Mouse (Mus musculus): ENCODE measurements around the gene Galnt17. TPM values are rescaled to one million over a fixed set of nuclear protein-coding genes. Genes with fewer than 3 reads are reported as not detected.

Galnt17 gene
- polyA plus RNA-seq, 1 experiment from 2014 or later: 11.5 TPM

DNA sequence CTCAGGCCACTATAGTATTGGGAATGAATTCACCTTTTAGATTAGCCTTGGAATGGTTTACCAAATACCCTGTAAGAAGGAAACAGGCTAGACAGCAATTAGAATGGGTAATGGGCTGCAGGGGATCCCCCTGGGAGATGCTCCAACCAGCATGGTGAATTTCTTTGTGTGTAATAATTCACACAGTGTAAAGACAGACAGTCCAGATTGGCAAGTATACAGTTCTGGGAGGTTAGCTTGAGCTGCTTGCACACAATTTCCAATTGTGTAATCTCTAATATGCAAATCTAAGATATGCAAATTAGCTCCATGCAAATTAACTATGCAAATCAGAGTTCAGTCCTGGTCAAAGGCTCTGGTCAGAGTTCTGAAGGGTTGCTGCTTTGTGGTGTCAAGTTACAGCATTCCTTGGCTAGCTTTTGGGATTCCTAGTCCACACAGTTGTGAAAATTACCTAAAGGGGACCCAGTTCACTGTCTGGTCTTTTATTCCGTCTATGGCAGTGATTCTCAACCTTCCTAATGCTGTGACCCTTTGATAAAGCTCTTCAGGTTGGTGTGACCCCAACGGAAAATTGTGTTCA is 384.0 kb downstream of the Galnt17 start:
- Histone ChIP-seq H3K27ac (peak overlapping the region; percentile 57), H3K4me1 (replicated peaks; ENCODE audit: control insufficient read depth, insufficient read depth, low read length) (peaks cover 13% of the 10 kb centered on the region), H3K4me2 (replicated peaks) (no peak overlapping the region), H3K27me3 (ENCODE audit: control insufficient read depth, insufficient read depth, low read length) (no peaks in the 10 kb centered on the region), H3K4me3 (replicated peaks; ENCODE audit: low read length) (no peak overlapping the region), H3K36me3 (replicated peaks; ENCODE audit: control insufficient read depth, insufficient read depth) (no peaks in the 10 kb centered on the region), H3K9ac (no peak overlapping the region), H3K9me3 (ENCODE audit: control insufficient read depth, low read length) (no peaks in the 10 kb centered on the region)
- 17% methylated on average over 2 of the region's 2 CpGs for WGBS
- DNase-seq (ENCODE audit: low spot score) (peak; percentile 57), ATAC-seq (ENCODE audit: low FRiP score) (peak; percentile 88; the same call in 1 of the 2 replicates)

DNA sequence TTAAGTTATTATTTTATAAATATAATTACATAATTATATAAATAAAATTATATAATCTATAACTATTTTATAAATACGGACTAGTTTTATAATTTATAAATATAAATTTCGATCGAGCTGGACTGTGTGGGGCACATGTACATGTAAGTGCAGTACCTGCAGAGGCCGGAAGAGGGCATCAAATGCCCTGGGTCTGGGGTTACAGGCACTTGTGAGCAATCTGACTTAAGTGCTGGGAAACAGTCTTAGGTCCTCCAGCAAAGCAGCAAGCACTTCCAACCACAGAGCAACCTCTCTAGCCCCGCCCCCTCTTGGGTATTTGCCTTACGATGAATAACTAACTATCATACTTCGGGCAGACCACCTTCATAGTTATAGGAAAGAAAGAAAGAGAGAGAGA is 388.3 kb downstream of the Galnt17 start:
- Histone ChIP-seq H3K36me3 (replicated peaks; ENCODE audit: control insufficient read depth, insufficient read depth) (no peaks in the 10 kb centered on the region), H3K27ac (no peak overlapping the region), H3K9ac (no peak overlapping the region), H3K4me1 (replicated peaks; ENCODE audit: control insufficient read depth, insufficient read depth, low read length) (peaks cover 13% of the 10 kb centered on the region), H3K9me3 (ENCODE audit: control insufficient read depth, low read length) (no peaks in the 10 kb centered on the region), H3K4me3 (replicated peaks; ENCODE audit: low read length) (no peak overlapping the region), H3K27me3 (ENCODE audit: control insufficient read depth, insufficient read depth, low read length) (no peaks in the 10 kb centered on the region), H3K4me2 (replicated peaks) (no peak overlapping the region)
- DNase-seq (ENCODE audit: low spot score) (no peak), ATAC-seq (ENCODE audit: low FRiP score) (no peak)
- WGBS: 91% methylated on average over 7 of the region's 7 CpGs

DNA sequence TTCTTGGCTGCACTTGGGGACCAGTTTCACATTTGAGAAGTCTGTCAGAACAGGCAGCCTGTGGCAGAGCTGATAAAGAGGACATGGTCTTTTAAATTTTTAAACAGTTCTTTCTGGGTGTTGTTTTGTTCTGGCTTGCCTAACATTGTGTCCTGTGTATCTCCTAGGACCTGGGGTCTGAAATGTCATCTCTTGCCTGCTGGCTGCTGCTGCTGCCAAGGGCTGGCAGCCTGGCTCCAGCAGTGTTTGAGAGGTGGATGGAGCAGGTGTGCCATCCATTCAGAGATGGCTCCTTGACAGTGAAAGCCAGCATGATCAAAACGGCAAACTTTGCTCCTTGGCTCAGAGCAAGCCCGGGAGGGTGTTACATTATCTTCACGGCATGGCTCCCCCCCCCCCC is 393.7 kb downstream of the Galnt17 start:
- H3K27ac ChIP-seq: no peak overlapping the region
- no peak for ATAC-seq (ENCODE audit: low FRiP score)
- H3K9ac ChIP-seq: no peak overlapping the region
- no peaks in the 10 kb centered on the region for H3K4me1 ChIP-seq (replicated peaks; ENCODE audit: control insufficient read depth, insufficient read depth, low read length)
- DNase-seq (ENCODE audit: low spot score): no peak
- H3K4me2 ChIP-seq (replicated peaks): no peak overlapping the region
- no peaks in the 10 kb centered on the region for H3K36me3 ChIP-seq (replicated peaks; ENCODE audit: control insufficient read depth, insufficient read depth)
- 71% methylated on average over 3 of the region's 3 CpGs for WGBS
- H3K27me3 ChIP-seq (ENCODE audit: control insufficient read depth, insufficient read depth, low read length): no peaks in the 10 kb centered on the region
- no peak overlapping the region for H3K4me3 ChIP-seq (replicated peaks; ENCODE audit: low read length)
- no peaks in the 10 kb centered on the region for H3K9me3 ChIP-seq (ENCODE audit: control insufficient read depth, low read length)

DNA sequence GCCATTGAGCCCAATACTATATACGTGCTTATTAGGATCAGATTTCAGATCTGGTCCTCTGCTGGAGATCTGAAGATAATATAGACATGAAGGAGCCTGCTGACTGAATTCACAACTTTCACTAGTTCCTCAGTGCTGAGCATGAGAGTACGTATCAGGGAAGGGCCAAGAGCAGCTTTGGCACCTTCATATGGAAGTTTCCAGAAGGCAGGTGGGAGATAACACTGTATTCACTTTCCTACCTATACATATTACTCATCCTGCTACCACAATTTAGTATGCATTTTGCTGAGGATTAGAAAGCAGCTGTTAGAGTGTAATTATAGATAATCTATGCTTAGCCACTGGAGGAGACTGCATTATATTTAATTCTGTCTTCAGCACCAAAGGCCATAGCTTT is 396.7 kb downstream of the Galnt17 start:
- H3K36me3 ChIP-seq (replicated peaks; ENCODE audit: control insufficient read depth, insufficient read depth): no peaks in the 10 kb centered on the region
- H3K4me3 ChIP-seq (replicated peaks; ENCODE audit: low read length): no peak overlapping the region
- H3K27me3 ChIP-seq (ENCODE audit: control insufficient read depth, insufficient read depth, low read length): no peaks in the 10 kb centered on the region
- no peak overlapping the region for H3K27ac ChIP-seq
- H3K9ac ChIP-seq: no peak overlapping the region
- H3K4me2 ChIP-seq (replicated peaks): no peak overlapping the region
- DNase-seq (ENCODE audit: low spot score) (no peak), ATAC-seq (ENCODE audit: low FRiP score) (no peak)
- no peaks in the 10 kb centered on the region for H3K4me1 ChIP-seq (replicated peaks; ENCODE audit: control insufficient read depth, insufficient read depth, low read length)
- 82% methylated on average over 2 of the region's 2 CpGs for whole genome bisulfite sequencing
- no peaks in the 10 kb centered on the region for H3K9me3 ChIP-seq (ENCODE audit: control insufficient read depth, low read length)

DNA sequence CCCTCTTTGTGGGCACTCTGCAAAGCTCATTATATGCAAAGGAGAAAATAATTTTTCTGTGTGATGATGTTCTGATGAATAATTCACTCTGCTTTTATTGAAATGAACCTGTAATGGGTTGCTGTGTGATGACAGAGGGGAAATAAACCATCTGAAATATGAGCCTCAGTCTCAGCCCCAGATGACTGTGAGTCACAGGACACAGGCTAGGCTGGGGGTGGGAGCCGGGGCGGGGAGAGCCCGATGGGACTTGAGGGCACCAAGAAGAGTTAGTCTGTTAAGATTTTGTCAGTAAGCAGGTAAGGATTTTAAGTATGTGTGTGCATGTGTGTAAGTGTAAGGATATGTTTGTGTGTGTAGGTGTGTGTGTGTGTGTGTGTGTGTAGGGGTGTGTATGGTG is 406.6 kb downstream of the Galnt17 start:
- WGBS: 77% methylated on average over 3 of the region's 3 CpGs

DNA sequence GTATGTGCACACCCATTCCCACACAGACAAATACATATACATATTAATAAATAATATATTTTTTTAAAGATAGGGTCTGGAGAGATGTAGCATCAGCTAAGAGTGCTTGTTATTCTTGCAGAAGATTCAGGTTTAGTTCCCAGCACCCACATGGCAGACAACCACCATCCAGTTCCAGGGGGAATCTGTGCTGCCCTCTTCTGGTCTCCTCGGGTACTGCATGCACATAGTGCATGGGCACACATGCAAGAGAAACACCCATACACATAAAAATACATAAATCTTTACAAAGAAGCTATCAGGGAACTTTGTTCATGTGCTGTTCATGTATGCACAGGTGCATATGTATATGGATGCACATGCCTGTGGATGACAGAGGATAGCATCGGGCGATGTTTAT is 412.3 kb downstream of the Galnt17 start:
- Histone ChIP-seq H3K4me2 (replicated peaks) (no peak overlapping the region), H3K9ac (no peak overlapping the region), H3K4me3 (replicated peaks; ENCODE audit: low read length) (no peak overlapping the region), H3K27me3 (ENCODE audit: control insufficient read depth, insufficient read depth, low read length) (no peaks in the 10 kb centered on the region), H3K4me1 (replicated peaks; ENCODE audit: control insufficient read depth, insufficient read depth, low read length) (peaks cover 3% of the 10 kb centered on the region; the same call in 1 of the 2 replicates), H3K27ac (no peak overlapping the region), H3K36me3 (replicated peaks; ENCODE audit: control insufficient read depth, insufficient read depth) (no peaks in the 10 kb centered on the region), H3K9me3 (ENCODE audit: control insufficient read depth, low read length) (0 out of 2 replicates have a peak, but pooled peaks cover 3% of the 10 kb centered on the region)
- 95% methylated on average over 3 of the region's 3 CpGs for WGBS
- DNase-seq (ENCODE audit: low spot score) (no peak), ATAC-seq (ENCODE audit: low FRiP score) (no peak)

More for the DNA sequence above, 406.6 kb downstream of the Galnt17 start:
- no peaks in the 10 kb centered on the region for H3K36me3 ChIP-seq (replicated peaks; ENCODE audit: control insufficient read depth, insufficient read depth)
- no peak overlapping the region for H3K9ac ChIP-seq
- DNase-seq (ENCODE audit: low spot score) (no peak), ATAC-seq (ENCODE audit: low FRiP score) (no peak)
- no peak overlapping the region for H3K27ac ChIP-seq
- H3K4me1 ChIP-seq (replicated peaks; ENCODE audit: control insufficient read depth, insufficient read depth, low read length): no peaks in the 10 kb centered on the region
- no peaks in the 10 kb centered on the region for H3K27me3 ChIP-seq (ENCODE audit: control insufficient read depth, insufficient read depth, low read length)
- 0 out of 2 replicates have a peak, but pooled peaks cover 5% of the 10 kb centered on the region for H3K9me3 ChIP-seq (ENCODE audit: control insufficient read depth, low read length)
- no peak overlapping the region for H3K4me2 ChIP-seq (replicated peaks)
- no peak overlapping the region for H3K4me3 ChIP-seq (replicated peaks; ENCODE audit: low read length)

DNA sequence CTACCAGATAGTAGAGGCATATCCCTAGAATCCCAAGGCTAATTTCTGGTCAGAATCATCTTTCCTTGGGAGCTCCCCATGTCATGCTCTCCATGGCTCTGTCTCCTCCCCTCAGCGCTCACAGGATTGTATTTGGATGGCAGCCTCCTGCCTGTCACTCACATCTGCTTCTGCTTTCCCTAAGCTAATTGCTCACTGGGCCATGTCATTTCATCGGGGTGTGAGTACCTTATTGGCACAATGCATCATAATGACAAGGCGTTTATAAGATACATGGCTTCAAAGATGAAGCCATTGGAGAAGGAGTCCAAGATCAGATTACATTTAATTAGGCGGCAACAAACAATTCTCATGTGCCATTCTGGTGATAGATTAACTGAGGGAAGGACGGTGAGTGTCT is 416.6 kb downstream of the Galnt17 start:
- WGBS: 38% methylated on average over 5 of the region's 5 CpGs
- Histone ChIP-seq H3K36me3 (replicated peaks; ENCODE audit: control insufficient read depth, insufficient read depth) (no peaks in the 10 kb centered on the region), H3K9ac (no peak overlapping the region), H3K4me3 (replicated peaks; ENCODE audit: low read length) (no peak overlapping the region), H3K9me3 (ENCODE audit: control insufficient read depth, low read length) (0 out of 2 replicates have a peak, but pooled peaks cover 3% of the 10 kb centered on the region), H3K27ac (no peak overlapping the region), H3K27me3 (ENCODE audit: control insufficient read depth, insufficient read depth, low read length) (no peaks in the 10 kb centered on the region), H3K4me2 (replicated peaks) (no peak overlapping the region), H3K4me1 (replicated peaks; ENCODE audit: control insufficient read depth, insufficient read depth, low read length) (peaks cover 3% of the 10 kb centered on the region; the same call in 1 of the 2 replicates)
- no peak for DNase-seq (ENCODE audit: low spot score)
- ATAC-seq (ENCODE audit: low FRiP score): no peak

DNA sequence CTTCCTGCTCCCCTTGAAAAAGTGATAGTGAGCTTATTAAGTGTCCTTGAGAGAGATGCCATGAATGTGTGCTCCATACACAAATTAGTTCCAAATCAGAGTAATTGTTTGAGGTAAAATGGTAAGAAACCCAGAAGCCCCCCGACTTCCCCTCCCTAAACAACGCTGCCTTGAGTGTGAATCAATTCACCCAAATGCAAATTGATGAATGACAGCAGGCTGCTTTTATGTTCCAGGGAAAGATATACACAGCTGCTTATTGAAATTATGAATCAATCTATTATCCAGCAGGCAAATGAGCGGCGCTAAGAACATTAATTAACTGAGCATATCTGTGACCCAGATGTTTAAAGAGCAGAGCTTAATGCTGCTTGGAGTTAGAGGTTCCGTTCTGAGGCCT is 428.0 kb downstream of the Galnt17 start:
- no peak overlapping the region for H3K4me2 ChIP-seq (replicated peaks)
- no peak overlapping the region for H3K9ac ChIP-seq
- H3K4me1 ChIP-seq (replicated peaks; ENCODE audit: control insufficient read depth, insufficient read depth, low read length): no peaks in the 10 kb centered on the region
- no peaks in the 10 kb centered on the region for H3K27me3 ChIP-seq (ENCODE audit: control insufficient read depth, insufficient read depth, low read length)
- ATAC-seq (ENCODE audit: low FRiP score) (no peak), DNase-seq (ENCODE audit: low spot score) (no peak)
- H3K4me3 ChIP-seq (replicated peaks; ENCODE audit: low read length): no peak overlapping the region
- H3K9me3 ChIP-seq (ENCODE audit: control insufficient read depth, low read length): peaks cover 6% of the 10 kb centered on the region; the same call in 1 of the 2 replicates
- no peak overlapping the region for H3K27ac ChIP-seq
- 59% methylated on average over 5 of the region's 5 CpGs for WGBS
- H3K36me3 ChIP-seq (replicated peaks; ENCODE audit: control insufficient read depth, insufficient read depth): no peaks in the 10 kb centered on the region

DNA sequence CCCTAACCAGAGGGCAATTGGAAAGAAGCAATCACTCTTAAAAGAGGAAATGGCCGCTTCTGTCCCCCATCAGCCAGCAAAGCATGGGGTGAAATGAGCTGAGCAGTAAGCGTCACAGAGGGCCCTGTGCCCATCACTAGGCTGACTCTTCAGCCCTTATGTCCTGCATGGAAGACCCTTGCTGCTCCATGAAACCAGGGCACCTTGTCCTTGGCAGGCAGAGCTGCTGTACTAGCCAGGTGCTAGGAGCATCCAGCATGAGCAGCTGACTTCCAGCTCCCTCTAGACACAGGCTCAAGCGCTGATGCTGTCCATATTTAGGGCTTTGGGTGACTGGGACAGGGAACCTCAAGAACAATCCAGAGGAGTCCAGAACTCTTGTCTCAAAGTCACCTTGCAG is 432.9 kb downstream of the Galnt17 start:
- H3K4me2 ChIP-seq (replicated peaks): no peak overlapping the region
- peaks cover 13% of the 10 kb centered on the region; the same call in 1 of the 2 replicates for H3K9me3 ChIP-seq (ENCODE audit: control insufficient read depth, low read length)
- no peaks in the 10 kb centered on the region for H3K4me1 ChIP-seq (replicated peaks; ENCODE audit: control insufficient read depth, insufficient read depth, low read length)
- no peaks in the 10 kb centered on the region for H3K27me3 ChIP-seq (ENCODE audit: control insufficient read depth, insufficient read depth, low read length)
- DNase-seq (ENCODE audit: low spot score): no peak
- ATAC-seq (ENCODE audit: low FRiP score): no peak
- WGBS: 77% methylated on average over 3 of the region's 3 CpGs
- H3K9ac ChIP-seq: no peak overlapping the region
- no peaks in the 10 kb centered on the region for H3K36me3 ChIP-seq (replicated peaks; ENCODE audit: control insufficient read depth, insufficient read depth)
- H3K27ac ChIP-seq: no peak overlapping the region
- no peak overlapping the region for H3K4me3 ChIP-seq (replicated peaks; ENCODE audit: low read length)

DNA sequence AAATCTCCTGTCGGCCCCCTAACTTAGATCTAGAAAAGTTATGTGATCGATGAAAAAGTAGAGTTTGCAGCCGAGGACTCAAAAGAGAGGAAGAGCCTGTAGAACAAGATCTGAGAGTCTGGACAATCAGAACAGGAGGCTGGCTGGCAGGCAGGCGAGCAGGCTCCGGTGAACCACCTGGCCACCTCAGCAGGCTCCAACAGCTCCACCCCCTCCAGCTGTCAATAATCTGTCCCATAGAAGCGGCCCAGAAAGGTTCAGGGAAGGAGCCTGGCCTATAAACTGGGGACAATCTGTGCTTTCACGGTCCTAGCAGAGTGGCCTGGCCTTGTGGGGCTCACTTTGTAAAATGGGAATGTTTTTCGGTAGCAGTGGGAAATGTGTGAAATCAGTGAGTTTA is 437.2 kb downstream of the Galnt17 start:
- ATAC-seq (ENCODE audit: low FRiP score) (no peak), DNase-seq (ENCODE audit: low spot score) (no peak)
- H3K27ac ChIP-seq: no peak overlapping the region
- no peaks in the 10 kb centered on the region for H3K27me3 ChIP-seq (ENCODE audit: control insufficient read depth, insufficient read depth, low read length)
- H3K4me2 ChIP-seq (replicated peaks): no peak overlapping the region
- no peak overlapping the region for H3K4me3 ChIP-seq (replicated peaks; ENCODE audit: low read length)
- WGBS: 65% methylated on average over 8 of the region's 8 CpGs
- H3K36me3 ChIP-seq (replicated peaks; ENCODE audit: control insufficient read depth, insufficient read depth): no peaks in the 10 kb centered on the region
- H3K9ac ChIP-seq: no peak overlapping the region
- H3K9me3 ChIP-seq (ENCODE audit: control insufficient read depth, low read length): 0 out of 2 replicates have a peak, but pooled peaks cover 7% of the 10 kb centered on the region
- no peaks in the 10 kb centered on the region for H3K4me1 ChIP-seq (replicated peaks; ENCODE audit: control insufficient read depth, insufficient read depth, low read length)
